Mouse (Mus musculus) small intestine, adult 2 months (tissue): ENCODE measurements around the gene Zfp748.

Experiments
- CTCF ChIP-seq: fragments of 200-500 bp; IDR thresholded peaks from 2 replicates; pipeline ENCODE4 v1.5.1; 2012; ENCODE audit warnings: low read depth, mild to moderate bottlenecking, control low read depth, inconsistent platforms, low read length, moderate library complexity, mixed read lengths; ENCODE audit not compliant: insufficient replicate concordance, insufficient read length; ENCODE audit errors: extremely low read depth
- POLR2A ChIP-seq: fragments of 200-500 bp; IDR thresholded peaks from 2 replicates; pipeline ENCODE4 v1.6.1; 2012; ENCODE audit warnings: low read depth, mild to moderate bottlenecking, control low read depth, inconsistent platforms, low read length, moderate library complexity

DNA sequence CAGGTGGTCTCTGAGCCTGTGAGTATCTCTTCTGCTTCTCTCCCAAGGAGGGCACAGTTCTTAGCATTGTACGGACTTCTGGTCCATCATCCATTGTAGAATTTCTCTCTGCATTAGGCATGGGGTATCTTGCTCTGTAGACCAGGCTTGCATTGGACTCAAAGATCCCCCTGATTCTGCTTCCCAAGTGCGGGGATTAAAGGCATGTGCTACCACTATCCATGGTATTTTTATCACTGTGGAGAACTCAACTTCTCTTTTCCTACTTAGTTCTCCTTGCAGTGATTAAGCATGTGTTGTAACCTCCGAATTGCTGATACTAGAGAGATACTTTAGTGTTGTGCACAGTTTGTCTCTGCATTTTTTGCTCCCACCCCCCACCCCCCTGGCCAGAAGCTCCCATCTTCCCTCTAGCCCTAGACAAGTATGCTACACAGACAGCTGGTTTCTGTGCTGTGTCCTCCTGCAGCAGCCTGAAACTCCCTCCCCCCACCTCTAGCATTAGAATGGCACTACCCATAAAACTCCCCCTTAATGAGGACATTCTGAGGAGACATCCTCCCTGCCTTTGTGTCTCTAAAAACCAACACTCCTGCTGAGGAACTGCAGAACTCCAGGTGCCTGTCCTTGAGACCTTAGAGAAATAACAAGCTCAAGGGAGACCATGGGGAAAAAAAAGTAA lies 26.4 kb downstream of the Zfp748 start:
- TF ChIP-seq CTCF (no peak), POLR2A (no peak)
